Mouse (Mus musculus) spleen, adult 2 months (tissue): ENCODE data around the gene Anxa5.

ENCODE experiments used
- CTCF ChIP-seq: fragments of 200-500 bp; IDR thresholded peaks from 2 replicates; pipeline ENCODE4 v1.5.1; 2011; ENCODE audit warnings: mild to moderate bottlenecking, inconsistent platforms; ENCODE audit not compliant: insufficient read depth, insufficient read length, insufficient replicate concordance; ENCODE audit errors: extremely low read depth
- POLR2A ChIP-seq: fragments of 200-500 bp; IDR thresholded peaks from 2 replicates; pipeline ENCODE4 v1.6.1; 2011; ENCODE audit warnings: low read depth, low read length, inconsistent platforms

DNA sequence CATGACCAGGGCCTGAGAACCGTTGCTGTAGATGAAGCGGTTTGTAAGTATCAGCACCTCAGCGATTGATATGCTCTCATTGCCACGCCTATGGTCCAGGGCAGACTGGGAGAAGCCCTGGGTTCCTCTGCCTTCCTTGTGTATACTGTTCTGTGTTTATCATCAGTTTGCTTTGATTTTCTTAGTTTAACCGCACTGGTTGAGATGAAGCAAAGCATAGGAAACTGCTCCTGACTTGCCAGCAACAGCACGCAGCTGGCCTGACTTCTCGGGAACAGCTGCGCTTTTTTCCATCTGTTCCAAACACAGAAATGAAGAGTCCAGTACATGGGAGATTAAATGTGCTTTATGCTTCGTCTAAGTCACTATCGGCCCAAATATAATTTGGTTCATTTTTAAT, 75.0 kb downstream of the Anxa5 start:
- TF ChIP-seq CTCF (no peak), POLR2A (no peak)
